Mouse (Mus musculus): Measurements from ENCODE around the gene Snx25.

Gene Snx25

GRCm38 (mm10) chr8:46152064-46153031 lies at the start of gene Snx25:
Snx25 (minus strand) TSS chr8:46152159.
- DNase-seq (ENCODE audit: low read depth, low spot score) = peak; percentile 85

DNA sequence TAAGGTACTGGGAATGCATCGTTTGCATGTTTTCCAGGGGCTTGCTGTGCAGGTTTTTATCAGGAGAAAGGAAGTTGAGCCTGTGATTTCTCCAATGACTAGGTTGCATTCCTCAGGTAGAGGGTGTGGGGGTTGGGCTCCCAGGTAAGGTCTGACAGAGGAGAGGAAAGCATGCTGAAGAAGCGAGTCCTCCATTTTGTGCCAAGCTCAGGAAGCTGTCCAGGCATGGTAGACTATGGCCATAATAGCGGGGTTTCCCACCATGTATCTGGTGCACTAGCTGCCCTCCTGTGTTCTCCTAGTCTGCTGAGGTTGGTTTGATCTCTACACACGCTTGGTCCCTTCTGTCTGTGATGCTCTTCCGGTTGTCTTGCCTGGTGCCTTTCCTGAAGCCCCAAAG lies 45.7 kb upstream of the Snx25 start:
- no peak for DNase-seq (ENCODE audit: low read depth, low spot score)

- no peak for DNase-seq (ENCODE audit: low read depth, low spot score)
Observed at GRCm38 (mm10) chr8:46196877-46197276, 44.9 kb upstream of the Snx25 start.

DNA sequence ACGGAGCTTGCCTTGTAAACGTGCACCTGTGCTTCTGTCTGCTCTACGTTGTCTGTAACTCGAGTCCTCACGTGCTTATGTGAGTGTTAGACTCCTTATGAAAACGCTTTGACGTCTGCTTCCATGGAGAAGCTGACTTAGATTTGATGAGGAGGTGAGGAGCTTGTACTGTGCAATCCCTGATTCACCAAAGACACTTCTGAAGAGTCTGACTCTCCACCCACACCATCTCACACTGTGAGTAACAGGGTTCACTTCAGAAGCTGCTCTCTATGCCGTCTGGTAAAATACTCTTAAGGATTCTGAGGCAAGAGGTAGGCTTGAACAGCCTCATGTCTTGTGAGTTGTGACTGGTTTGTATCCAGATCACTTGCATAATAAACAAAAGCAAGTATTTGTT lies 41.1 kb upstream of the Snx25 start:
- no peak for DNase-seq (ENCODE audit: low read depth, low spot score)

- peak; percentile 71 for DNase-seq (ENCODE audit: low read depth, low spot score)
Observed at GRCm38 (mm10) chr8:46185361-46185760, 33.4 kb upstream of the Snx25 start.

- DNase-seq (ENCODE audit: low read depth, low spot score) = no peak
Observed at GRCm38 (mm10) chr8:46180136-46180535, 28.2 kb upstream of the Snx25 start.

DNA sequence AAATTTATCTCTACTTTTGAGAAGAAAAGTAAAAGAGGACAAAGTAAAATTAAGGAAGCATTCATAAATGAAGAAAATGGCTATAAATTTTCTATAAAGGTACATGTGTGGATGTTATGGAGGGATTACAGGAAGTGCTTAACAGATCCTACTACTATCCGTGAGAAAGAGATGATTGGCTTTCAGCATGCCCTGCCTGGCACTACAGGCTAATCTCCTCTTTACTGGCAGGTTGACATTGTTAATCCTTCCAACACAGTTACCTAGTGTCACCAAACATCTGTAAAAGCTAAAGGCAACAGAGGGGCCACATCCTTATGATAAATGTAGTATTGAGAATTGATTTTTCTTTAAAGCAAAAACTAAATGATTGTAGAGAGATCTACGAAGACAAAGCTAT lies 21.7 kb upstream of the Snx25 start:
- DNase-seq (ENCODE audit: low read depth, low spot score) = no peak

DNA sequence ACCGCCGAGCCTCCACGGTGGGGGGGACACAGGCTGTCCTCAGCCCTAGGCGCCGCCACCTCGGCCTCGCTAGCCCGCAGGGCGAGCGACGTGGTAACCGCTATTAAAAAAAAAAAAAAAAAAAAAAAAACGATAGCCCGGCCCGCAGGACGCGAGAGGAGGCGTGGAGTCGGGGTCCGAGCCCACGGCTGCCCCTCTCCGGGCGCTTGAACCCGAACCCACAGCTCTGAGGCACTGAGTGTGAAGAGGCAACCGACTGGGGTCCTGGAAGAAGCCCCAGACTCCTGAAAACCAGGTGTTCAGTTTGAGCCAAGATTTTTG lies 11.9 kb upstream of the Snx25 start:
- DNase-seq (ENCODE audit: low read depth, low spot score) = no peak

DNA sequence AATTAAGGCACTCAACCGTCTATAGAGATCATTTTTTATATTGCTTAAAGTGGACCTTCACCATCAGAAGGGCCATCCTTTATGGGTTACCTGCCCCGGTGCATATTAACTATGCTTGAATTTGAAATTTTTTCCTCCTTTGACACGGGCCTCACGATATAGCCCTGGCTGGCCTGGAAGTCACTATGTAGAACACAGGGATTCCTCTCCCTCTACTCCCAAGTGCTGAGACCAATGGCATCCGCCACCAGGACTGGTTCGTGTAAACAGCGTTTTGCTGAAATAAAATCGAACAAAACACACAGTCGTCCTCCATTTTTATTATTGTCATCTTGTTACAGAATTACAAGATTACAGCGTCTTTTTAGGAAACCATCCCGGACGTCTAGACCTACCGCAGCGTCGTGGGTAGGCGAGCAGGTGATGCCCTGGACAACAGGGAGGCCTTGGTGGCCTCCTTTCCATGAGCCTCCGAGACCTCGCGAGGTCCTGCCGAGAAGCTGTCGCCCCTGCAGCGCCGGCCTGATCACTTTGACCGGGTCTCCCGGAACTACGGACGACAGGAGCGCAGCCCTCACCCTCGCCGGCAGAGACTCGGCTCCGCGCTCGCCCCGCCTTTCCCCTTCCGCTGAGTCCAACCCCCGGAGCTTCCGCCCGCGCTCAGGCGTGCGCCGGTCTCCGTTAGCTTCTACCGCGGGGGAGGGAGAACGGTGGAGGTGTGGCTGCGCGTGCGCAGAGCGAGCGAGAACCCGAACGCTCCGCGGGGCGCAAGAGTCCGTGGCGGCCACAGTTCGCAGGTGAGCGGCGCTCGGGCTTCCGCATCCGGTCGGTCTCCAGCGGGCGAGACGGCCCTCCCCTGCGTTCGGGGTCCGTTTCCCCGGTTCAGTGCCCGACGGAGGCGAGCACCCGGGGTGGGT lies 11.3 kb upstream of the Snx25 start:
- peak; percentile 95 for DNase-seq (ENCODE audit: low read depth, low spot score)

- no peak for DNase-seq (ENCODE audit: low read depth, low spot score)
Observed at GRCm38 (mm10) chr8:46153042-46153441, 1.1 kb upstream of the Snx25 start.

DNA sequence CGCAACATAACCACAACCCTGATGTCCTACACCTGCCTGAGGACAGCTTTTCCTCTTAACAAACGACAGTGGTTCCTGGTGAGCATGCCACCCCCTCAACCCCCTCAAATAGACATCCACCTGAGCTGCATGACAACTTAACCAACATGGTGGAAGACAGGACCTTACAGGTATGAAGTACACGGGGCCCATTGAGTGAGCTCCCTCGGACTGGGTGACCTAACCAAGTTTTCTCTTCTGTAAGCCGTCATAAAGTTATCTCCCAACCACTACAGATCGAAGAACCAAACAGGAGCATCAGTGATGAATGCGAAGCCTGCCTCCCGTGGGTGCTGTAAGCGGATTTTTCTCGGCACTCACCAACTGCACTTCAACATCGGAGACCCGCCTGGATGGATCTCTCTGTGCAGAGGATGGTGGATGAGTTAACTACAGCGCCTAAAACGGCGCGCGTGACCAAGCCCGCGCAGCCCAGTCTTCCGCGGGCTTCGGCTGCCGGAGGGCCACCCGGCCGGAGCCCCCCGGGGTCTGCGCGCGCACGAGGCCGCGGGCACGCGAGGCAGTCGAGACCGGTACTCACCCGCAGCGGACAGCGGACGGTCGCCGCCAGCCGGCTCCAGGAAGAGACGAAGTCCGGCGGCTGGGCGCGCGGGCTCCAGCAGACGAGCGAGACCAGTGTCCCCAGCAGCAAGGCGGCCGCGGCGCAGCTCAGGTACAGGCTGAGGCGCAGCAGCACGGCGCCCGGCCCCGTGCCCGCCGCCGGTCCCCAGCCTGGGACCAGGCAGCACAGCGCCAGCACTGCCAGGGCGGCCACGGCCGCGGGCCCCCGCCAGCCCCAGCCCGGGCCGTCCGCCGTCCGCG lies 527 bp downstream of the Snx25 start, which contains the start of gene Cfap97:
TSS of gene Cfap97 (plus strand) at position 570 of the 861 bp plus-strand sequence.
- DNase-seq (ENCODE audit: low read depth, low spot score) = peak; percentile 46

GRCm38 (mm10) chr8:46149782-46150181 lies 2.2 kb downstream of the Snx25 start:
- no peak for DNase-seq (ENCODE audit: low read depth, low spot score)

GRCm38 (mm10) chr8:46149306-46149705 lies 2.7 kb downstream of the Snx25 start:
- no peak for DNase-seq (ENCODE audit: low read depth, low spot score)

DNA sequence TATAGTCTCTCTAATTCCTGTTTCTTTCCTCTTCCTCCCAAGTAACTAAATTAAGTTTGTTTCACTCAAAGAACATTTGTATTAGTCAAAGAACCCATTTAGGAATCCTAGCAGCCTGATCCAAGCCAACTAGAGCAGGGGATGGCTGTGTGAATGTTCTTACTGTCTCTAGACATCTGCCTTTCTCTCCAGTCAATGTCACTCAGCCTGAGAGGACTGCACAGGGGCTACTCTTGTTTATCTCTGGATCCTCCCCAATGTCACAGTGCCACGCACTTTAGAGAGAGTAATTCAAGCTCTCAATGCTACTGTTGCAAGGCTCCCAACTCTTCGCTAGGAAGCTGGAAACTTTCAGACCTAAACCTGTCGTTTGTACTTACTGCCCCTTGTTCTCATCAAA lies 5.8 kb downstream of the Snx25 start:
- no peak for DNase-seq (ENCODE audit: low read depth, low spot score)

GRCm38 (mm10) chr8:46143924-46144323 lies 8.0 kb downstream of the Snx25 start:
- no peak for DNase-seq (ENCODE audit: low read depth, low spot score)

GRCm38 (mm10) chr8:46143470-46143869 lies 8.5 kb downstream of the Snx25 start:
- no peak for DNase-seq (ENCODE audit: low read depth, low spot score)

- no peak for DNase-seq (ENCODE audit: low read depth, low spot score)
Observed at GRCm38 (mm10) chr8:46142498-46143081, 9.4 kb downstream of the Snx25 start.

DNA sequence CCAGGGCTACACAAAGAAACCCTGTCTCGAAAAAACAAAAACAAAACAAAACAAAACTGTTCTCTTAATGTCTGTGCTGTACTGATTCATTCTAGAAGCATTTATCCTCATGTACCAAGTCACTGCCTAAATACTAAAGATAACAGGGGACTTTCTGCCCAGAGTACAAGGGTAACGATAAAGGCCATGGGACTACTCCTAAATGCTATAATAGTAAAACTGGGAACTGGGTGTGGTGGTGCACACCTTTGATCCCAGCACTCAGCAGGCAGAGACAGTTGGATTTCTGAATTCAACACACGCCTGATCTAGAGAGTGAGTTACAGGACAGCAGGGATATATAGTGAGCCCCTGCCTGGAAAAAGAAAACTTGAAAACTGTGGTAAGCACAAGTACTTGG lies 10.3 kb downstream of the Snx25 start:
- DNase-seq (ENCODE audit: low read depth, low spot score) = no peak

DNA sequence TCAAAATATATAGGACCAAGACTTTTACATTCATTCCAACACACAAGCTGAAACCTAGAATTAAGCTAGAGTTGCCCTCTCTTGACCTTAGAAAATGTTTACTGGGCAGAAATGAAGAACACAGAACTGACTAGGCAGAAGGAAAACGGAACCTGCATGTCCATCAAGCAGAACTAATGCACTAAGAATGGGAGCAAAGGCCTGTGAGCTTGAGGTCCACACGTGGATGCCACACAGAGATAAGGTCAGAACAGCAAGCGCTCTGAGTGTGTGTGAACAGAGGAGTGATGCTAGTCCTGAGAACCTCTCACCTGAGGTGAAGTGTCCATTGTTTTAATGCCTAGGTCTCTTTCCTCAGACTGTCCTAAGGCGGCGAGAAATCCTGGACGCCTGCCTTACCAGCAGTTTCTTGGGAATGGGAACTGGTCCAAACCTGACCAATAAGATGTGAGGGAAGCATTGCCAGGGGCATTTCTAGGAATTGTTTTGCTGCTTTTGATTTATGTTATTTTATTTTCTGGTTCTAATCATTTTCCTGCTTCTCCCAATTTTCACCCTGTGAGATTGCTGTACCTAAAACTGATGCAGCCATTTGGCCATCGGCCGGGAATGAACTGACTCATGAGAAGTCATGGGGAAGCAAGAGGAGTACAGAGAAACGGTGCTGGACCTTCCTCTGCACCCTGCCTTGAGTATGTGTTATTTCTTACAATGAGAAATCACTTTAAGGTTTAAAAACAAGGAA lies 11.4 kb downstream of the Snx25 start:
- no peak for DNase-seq (ENCODE audit: low read depth, low spot score)

DNA sequence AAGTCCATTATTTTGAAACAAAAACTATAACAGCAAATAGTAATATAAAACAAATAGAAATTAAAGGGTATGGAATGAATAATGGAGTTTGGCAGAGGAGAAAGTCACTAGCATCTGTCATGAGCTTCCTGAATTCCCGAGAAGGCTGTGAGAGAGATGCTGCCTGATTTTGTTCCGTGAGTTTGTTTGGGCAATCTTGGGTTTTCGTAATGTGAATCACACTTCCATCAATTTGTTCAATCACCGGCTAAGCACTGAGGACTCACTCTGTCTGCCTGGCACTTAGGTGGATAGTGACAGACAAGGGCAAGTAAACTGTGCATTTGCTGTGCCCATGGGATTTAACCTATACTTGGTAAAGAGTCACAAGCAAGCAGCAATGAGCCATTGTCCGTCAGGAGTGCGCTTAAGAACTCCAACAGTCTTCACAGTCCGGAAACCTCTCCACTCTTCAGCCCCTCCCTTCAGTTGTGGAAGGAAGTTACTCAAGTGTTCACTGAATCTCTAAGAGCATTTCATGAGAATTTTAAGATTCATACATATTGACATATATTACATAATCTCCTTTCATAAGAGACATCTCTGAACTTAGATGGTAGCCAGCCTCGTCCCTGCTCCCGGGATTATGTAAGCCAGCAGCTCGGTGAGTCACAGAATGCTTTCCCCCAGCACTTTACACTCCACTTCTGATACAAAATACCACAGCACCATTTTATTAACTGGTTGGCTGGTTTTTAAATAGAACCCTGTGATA lies 13.9 kb downstream of the Snx25 start:
- no peak for DNase-seq (ENCODE audit: low read depth, low spot score)

Measured in mesoderm, embryonic 11.5 days (tissue).